Mouse (Mus musculus): ENCODE results near the gene Pigg. TPM values are rescaled to one million over a fixed set of nuclear protein-coding genes. Genes with fewer than 3 reads are reported as not detected.

Gene Pigg
- polyA plus RNA-seq, 1 experiment from 2014 or later = 1.9 TPM

- H3K36me3 ChIP-seq (replicated peaks; ENCODE audit: insufficient read depth, low read length) = peaks cover 9% of the 10 kb centered on the region; the same call in 1 of the 2 replicates
- peak overlapping the region; percentile 89 for H3K27ac ChIP-seq (ENCODE audit: low read depth)
- no peaks in the 10 kb centered on the region for H3K27me3 ChIP-seq (ENCODE audit: insufficient read depth, low read length)
- no peaks in the 10 kb centered on the region for H3K9me3 ChIP-seq (ENCODE audit: low read length)
- H3K4me2 ChIP-seq (ENCODE audit: low read depth, low read length) = peak overlapping the region; percentile 87
- TF ChIP-seq CTCF (IDR thresholded peaks at IDR 0.05; ENCODE audit: low read depth) = no peak
- no peak for TF ChIP-seq EP300 (IDR thresholded peaks at IDR 0.05; ENCODE audit: low read depth)
- DNase-seq = no peak
- H3K4me3 ChIP-seq (ENCODE audit: low read depth, low read length) = peak overlapping the region; percentile 91
- 5% methylated on average over 16 of the region's 16 CpGs for WGBS (ENCODE audit: insufficient replicate concordance)
- peaks cover 8% of the 10 kb centered on the region for H3K4me1 ChIP-seq (ENCODE audit: insufficient read depth)
- peak; percentile 28 for ATAC-seq
- H3K9ac ChIP-seq (replicated peaks) = peak overlapping the region; percentile 93
Observed at GRCm38 (mm10) chr5:108313065-108313860, 854 bp downstream of the Pigg start.

DNA sequence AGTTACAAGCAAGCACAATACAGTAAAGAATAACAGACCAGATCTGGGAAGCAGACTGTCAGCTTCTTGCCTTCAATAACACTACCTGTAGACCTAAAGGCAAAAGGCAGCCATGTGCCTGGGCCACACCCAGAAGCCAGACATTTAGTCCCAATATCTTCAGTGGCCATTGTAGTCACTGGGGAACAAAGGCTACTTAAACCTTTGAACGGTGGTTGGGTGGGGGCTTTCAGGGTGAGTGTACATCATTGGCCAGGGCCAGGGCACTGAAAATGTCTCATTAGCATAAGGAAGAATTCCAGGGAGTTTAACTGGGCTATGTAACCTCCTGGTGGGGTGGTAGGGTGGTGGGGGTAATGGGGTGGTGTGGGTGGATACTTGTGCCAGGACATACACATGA lies 18.6 kb downstream of the Pigg start:
- TF ChIP-seq CTCF (IDR thresholded peaks at IDR 0.05; ENCODE audit: low read depth) = no peak
- no peak for TF ChIP-seq EP300 (IDR thresholded peaks at IDR 0.05; ENCODE audit: low read depth)
- Histone ChIP-seq H3K27me3 (ENCODE audit: insufficient read depth, low read length) (no peaks in the 10 kb centered on the region), H3K9ac (replicated peaks) (no peak overlapping the region), H3K27ac (ENCODE audit: low read depth) (no peak overlapping the region), H3K4me1 (ENCODE audit: insufficient read depth) (no peaks in the 10 kb centered on the region), H3K36me3 (replicated peaks; ENCODE audit: insufficient read depth, low read length) (peaks cover 33% of the 10 kb centered on the region), H3K4me2 (ENCODE audit: low read depth, low read length) (no peak overlapping the region), H3K9me3 (ENCODE audit: low read length) (no peaks in the 10 kb centered on the region), H3K4me3 (ENCODE audit: low read depth, low read length) (no peak overlapping the region)
- 79% methylated on average over 1 of the region's 1 CpGs for WGBS (ENCODE audit: insufficient replicate concordance)
- ATAC-seq (no peak), DNase-seq (no peak)

DNA sequence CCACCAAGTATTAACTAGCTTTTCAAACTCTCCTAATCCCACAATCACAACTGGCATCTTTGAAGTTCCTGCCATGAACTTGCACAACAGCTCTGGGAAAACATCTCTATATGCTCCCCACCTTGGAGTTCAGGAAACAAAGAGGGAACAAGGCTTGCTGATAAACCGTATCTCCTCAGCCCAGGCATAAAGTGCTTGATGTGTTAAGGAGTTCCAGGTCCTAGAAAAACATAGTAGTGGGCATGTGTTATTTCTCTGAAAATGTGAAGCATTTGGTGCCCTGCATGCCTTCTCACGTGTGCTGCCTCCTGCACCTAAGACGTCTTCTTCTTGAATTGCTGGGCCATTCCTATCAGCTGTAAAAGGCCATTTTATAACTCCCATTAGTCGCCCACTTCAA lies 25.0 kb downstream of the Pigg start:
- WGBS (ENCODE audit: insufficient replicate concordance) = 68% methylated on average over 4 of the region's 4 CpGs
- Histone ChIP-seq H3K27me3 (ENCODE audit: insufficient read depth, low read length) (no peaks in the 10 kb centered on the region), H3K9ac (replicated peaks) (no peak overlapping the region), H3K9me3 (ENCODE audit: low read length) (no peaks in the 10 kb centered on the region), H3K27ac (ENCODE audit: low read depth) (no peak overlapping the region), H3K4me1 (ENCODE audit: insufficient read depth) (no peaks in the 10 kb centered on the region), H3K4me3 (ENCODE audit: low read depth, low read length) (no peak overlapping the region), H3K36me3 (replicated peaks; ENCODE audit: insufficient read depth, low read length) (peaks cover 13% of the 10 kb centered on the region), H3K4me2 (ENCODE audit: low read depth, low read length) (no peak overlapping the region)
- no peak for ATAC-seq
- DNase-seq = no peak
- TF ChIP-seq EP300 (IDR thresholded peaks at IDR 0.05; ENCODE audit: low read depth) = peak; percentile 15; the same call in 1 of the 2 replicates
- TF ChIP-seq CTCF (IDR thresholded peaks at IDR 0.05; ENCODE audit: low read depth) = no peak

DNA sequence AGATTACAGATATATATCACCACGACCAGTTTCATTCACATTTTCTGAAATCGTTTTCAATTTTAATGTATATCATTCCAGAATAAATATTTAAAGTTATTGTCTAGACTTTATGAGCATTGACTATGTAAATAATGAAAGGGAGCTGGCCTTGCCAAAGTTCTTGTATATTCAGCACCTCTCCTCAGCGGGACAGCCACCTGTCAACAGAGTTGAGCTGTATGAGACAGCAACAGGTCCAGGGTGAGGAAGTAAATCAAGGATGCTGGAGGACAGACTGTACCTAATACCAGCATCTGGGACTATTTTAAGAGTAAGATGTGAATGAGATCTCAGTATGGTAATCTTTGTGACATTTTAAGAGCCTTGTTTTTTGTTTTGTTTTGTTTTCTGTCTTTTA lies 25.6 kb downstream of the Pigg start:
- WGBS (ENCODE audit: insufficient replicate concordance) = 55% methylated on average over 3 of the region's 3 CpGs
- Histone ChIP-seq H3K27me3 (ENCODE audit: insufficient read depth, low read length) (no peaks in the 10 kb centered on the region), H3K27ac (ENCODE audit: low read depth) (no peak overlapping the region), H3K36me3 (replicated peaks; ENCODE audit: insufficient read depth, low read length) (peaks cover 10% of the 10 kb centered on the region), H3K4me2 (ENCODE audit: low read depth, low read length) (no peak overlapping the region), H3K9me3 (ENCODE audit: low read length) (no peaks in the 10 kb centered on the region), H3K4me1 (ENCODE audit: insufficient read depth) (no peaks in the 10 kb centered on the region), H3K9ac (replicated peaks) (no peak overlapping the region), H3K4me3 (ENCODE audit: low read depth, low read length) (no peak overlapping the region)
- ATAC-seq (no peak), DNase-seq (no peak)
- no peak for TF ChIP-seq CTCF (IDR thresholded peaks at IDR 0.05; ENCODE audit: low read depth)
- TF ChIP-seq EP300 (IDR thresholded peaks at IDR 0.05; ENCODE audit: low read depth) = no peak

- TF ChIP-seq EP300 (IDR thresholded peaks at IDR 0.05; ENCODE audit: low read depth) = no peak
- Histone ChIP-seq H3K4me3 (ENCODE audit: low read depth, low read length) (no peak overlapping the region), H3K9me3 (ENCODE audit: low read length) (no peaks in the 10 kb centered on the region), H3K27me3 (ENCODE audit: insufficient read depth, low read length) (no peaks in the 10 kb centered on the region), H3K4me2 (ENCODE audit: low read depth, low read length) (no peak overlapping the region), H3K36me3 (replicated peaks; ENCODE audit: insufficient read depth, low read length) (peaks cover 24% of the 10 kb centered on the region), H3K27ac (ENCODE audit: low read depth) (no peak overlapping the region), H3K9ac (replicated peaks) (no peak overlapping the region), H3K4me1 (ENCODE audit: insufficient read depth) (no peaks in the 10 kb centered on the region)
- DNase-seq (no peak), ATAC-seq (no peak)
- 84% methylated on average over 4 of the region's 4 CpGs for WGBS (ENCODE audit: insufficient replicate concordance)
Observed at GRCm38 (mm10) chr5:108343680-108344170, 31.3 kb downstream of the Pigg start.

DNA sequence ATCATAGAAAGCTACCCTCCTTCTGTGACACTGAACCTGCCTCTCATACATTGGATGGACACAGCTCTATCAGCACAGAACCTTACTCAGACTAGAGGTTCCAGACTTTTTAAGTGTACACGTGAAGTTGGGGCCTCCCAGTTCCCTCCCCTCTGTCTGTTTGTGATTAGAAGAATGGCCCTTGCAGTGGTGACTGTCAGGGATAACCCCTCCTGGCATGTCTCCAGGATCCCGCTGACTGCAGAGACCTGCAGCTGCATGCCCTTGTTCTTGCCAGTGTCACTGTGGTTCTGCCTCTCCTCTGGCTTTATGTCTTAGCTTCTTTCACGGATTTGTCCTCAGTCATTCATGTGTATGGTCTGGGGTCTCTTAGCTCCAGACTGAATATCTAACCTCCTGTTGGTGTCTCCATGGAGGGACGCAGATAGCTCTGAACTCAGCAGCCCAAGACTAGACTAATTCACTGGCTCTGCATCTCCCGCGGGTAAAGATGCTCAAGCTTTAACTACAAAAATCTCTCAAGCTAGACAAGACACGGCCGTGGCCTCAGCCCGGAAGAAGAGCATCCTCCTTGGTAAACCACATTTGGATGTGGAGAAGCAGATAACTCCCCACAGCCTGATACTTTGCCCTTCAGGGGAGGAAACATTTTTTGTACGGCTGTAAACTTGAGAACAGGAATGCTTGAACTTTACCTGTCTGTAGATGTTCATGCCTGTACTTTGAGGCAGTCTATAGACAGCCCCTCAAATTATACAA lies 33.1 kb downstream of the Pigg start:
- Histone ChIP-seq H3K4me1 (ENCODE audit: insufficient read depth) (no peaks in the 10 kb centered on the region), H3K9ac (replicated peaks) (no peak overlapping the region), H3K36me3 (replicated peaks; ENCODE audit: insufficient read depth, low read length) (peaks cover 23% of the 10 kb centered on the region), H3K27me3 (ENCODE audit: insufficient read depth, low read length) (no peaks in the 10 kb centered on the region), H3K27ac (ENCODE audit: low read depth) (no peak overlapping the region), H3K4me2 (ENCODE audit: low read depth, low read length) (no peak overlapping the region), H3K4me3 (ENCODE audit: low read depth, low read length) (no peak overlapping the region), H3K9me3 (ENCODE audit: low read length) (no peaks in the 10 kb centered on the region)
- DNase-seq (peak; percentile 51), ATAC-seq (peak; percentile 78)
- 0 out of 2 replicates have a peak, but pooled peaks have one; percentile 19 for TF ChIP-seq EP300 (IDR thresholded peaks at IDR 0.05; ENCODE audit: low read depth)
- no peak for TF ChIP-seq CTCF (IDR thresholded peaks at IDR 0.05; ENCODE audit: low read depth)
- 46% methylated on average over 10 of the region's 10 CpGs for WGBS (ENCODE audit: insufficient replicate concordance)
